ENCODE assay signal across 8 mouse cellular contexts in genomic region chr2:173306734-173307525, GRCm38 (mm10). TPM values are rescaled to one million over a fixed set of nuclear protein-coding genes. Genes with fewer than 3 reads are reported as not detected.
A peak's percentile ranks its signal among the peaks of the same experiment; 100 is the strongest.
DNase-seq lines count a peak whose midpoint lies in the region; ATAC-seq and TF ChIP-seq lines count a peak whose summit lies in the region.

No protein-coding gene starts in this region.

- no peaks in the 10 kb centered on the region for H3K27me3 ChIP-seq in C2C12 (ENCODE audit: control insufficient read depth, insufficient read depth, insufficient read length)
- H3K27me3 ChIP-seq in forebrain, postnatal 0 days (ENCODE audit: insufficient read depth, low read length), result no peaks in the 10 kb centered on the region

- no peaks in the 10 kb centered on the region for H3K9me3 ChIP-seq in forebrain, postnatal 0 days (ENCODE audit: low read length)

- intact Hi-C loops in heart, postnatal 14 days (cut with DNase I), result loop anchor here (2.0 kb wide), 1 partner anchor 76 kb away; no protein-coding TSS in a partner anchor

- no peak overlapping the region for H3ac ChIP-seq in C2C12 (ENCODE audit: control insufficient read depth, insufficient read length, low read depth)

- WGBS in forebrain, postnatal 0 days, result 15% methylated on average over 10 of the region's 11 CpGs

- H3K27ac ChIP-seq in brown adipose tissue, adult 24 weeks (replicated peaks; ENCODE audit: low read depth, low read length), result peak overlapping the region; percentile 76
- H3K27ac ChIP-seq in forebrain, postnatal 0 days (ENCODE audit: low read depth, low read length), result peak overlapping the region; percentile 57

- H3K4me2 ChIP-seq in forebrain, postnatal 0 days (ENCODE audit: low read depth), result peak overlapping the region; percentile 41

- no peak overlapping the region for H3K9ac ChIP-seq in forebrain, postnatal 0 days

- no peak overlapping the region for H3K4me3 ChIP-seq in C2C12 (ENCODE audit: insufficient read depth, poor library complexity, severe bottlenecking)
- H3K4me3 ChIP-seq in brown adipose tissue, adult 24 weeks (ENCODE audit: insufficient read depth, low read depth, low read length), result no peak overlapping the region
- H3K4me3 ChIP-seq in forebrain, postnatal 0 days (ENCODE audit: low read depth, low read length), result no peak overlapping the region

- 0 out of 2 replicates have a peak, but pooled peaks cover 4% of the 10 kb centered on the region for H3K4me1 ChIP-seq in brown adipose tissue, adult 24 weeks (ENCODE audit: control insufficient read depth, insufficient read depth, insufficient read length, low read length)
- H3K4me1 ChIP-seq in forebrain, postnatal 0 days (ENCODE audit: insufficient read depth), result 0 out of 2 replicates have a peak, but pooled peaks cover 9% of the 10 kb centered on the region

- H3K79me2 ChIP-seq in C2C12 (ENCODE audit: control insufficient read depth, insufficient read depth), result no peaks in the 10 kb centered on the region

- ATAC-seq in forebrain, postnatal 0 days, result peak; percentile 96

- H3K79me3 ChIP-seq in C2C12 (ENCODE audit: low read depth), result no peaks in the 10 kb centered on the region

- TF ChIP-seq CTCF in C2C12 (IDR thresholded peaks at IDR 0.05; ENCODE audit: control insufficient read depth, insufficient read depth, insufficient read length), result no peak
- TF ChIP-seq CTCF in forebrain, postnatal 0 days (IDR thresholded peaks at IDR 0.05; ENCODE audit: low read depth), result no peak

- H3K36me3 ChIP-seq in C2C12 (ENCODE audit: control insufficient read depth, insufficient read depth), result no peaks in the 10 kb centered on the region
- no peaks in the 10 kb centered on the region for H3K36me3 ChIP-seq in forebrain, postnatal 0 days (ENCODE audit: insufficient read depth)

- peak; percentile 90 for DNase-seq in forebrain, postnatal 0 days
- peak; percentile 80 to 83 for DNase-seq in heart, postnatal 14 days
- DNase-seq in kidney, postnatal 4 days, result peak; percentile 84 to 90
- peak; percentile 73 for DNase-seq in lung, postnatal 10 days
- peak; percentile 53 for DNase-seq in retina, postnatal 7 days (ENCODE audit: low read depth, low spot score)
- no peak for DNase-seq in embryo, embryonic 9.5 days (ENCODE audit: extremely low spot score)

TF ChIP-seq in C2C12, 6 proteins besides CTCF, POLR2A, EP300 and RAD21:
- TF ChIP-seq CEBPB (IDR thresholded peaks at IDR 0.05; ENCODE audit: low read depth) (no peak), MAX (IDR thresholded peaks at IDR 0.05) (no peak), MYOD1 (IDR thresholded peaks at IDR 0.05; ENCODE audit: control insufficient read depth, insufficient read length, low read depth) (peak; percentile 89), USF1 (IDR thresholded peaks at IDR 0.05; ENCODE audit: low read depth) (peak; percentile 57), MYOG (IDR thresholded peaks at IDR 0.05; ENCODE audit: control insufficient read depth, extremely low read depth, insufficient read length) (no peak), FOSL1 (IDR thresholded peaks at IDR 0.05; ENCODE audit: insufficient read depth, low read length, poor library complexity, severe bottlenecking) (peak; percentile 39)

RNA-seq across cellular contexts. Expression of gene Pmepa1, which starts 30.6 kb away (rescaled TPM):
- polyA plus RNA-seq in C2C12 (2012; fragmentation: generic; extraction: Trizol), result 180 TPM
- polyA plus RNA-seq in brown adipose tissue, adult 24 weeks (2012; ENCODE audit: insufficient read depth, insufficient read length, missing spikeins), result 108 and 141 TPM in 2 replicates
- total RNA-seq in forebrain, postnatal 0 days (2014; rRNA removed), result 6.9 and 8.5 TPM in 2 replicates
- 2.5 and 3.1 TPM in 2 replicates for polyA plus RNA-seq in forebrain, postnatal 0 days (2015; fragmentation: Nextera tagmentation; extraction: Ambion mirVana)
- total RNA-seq in heart, postnatal 14 days (2021), result 10 to 100 TPM; 32.4 to 32.5 TPM

Comparison
In these comparisons a context has a peak if more than half of its experiments do, and no peak if none do; other contexts are left out.
1. RNA of gene Pmepa1, which starts 30.6 kb away (polyA plus RNA-seq): 180 TPM in C2C12 (single experiment) and 108 to 141 TPM in brown adipose tissue, adult 24 weeks; 2.5 to 3.1 TPM in forebrain, postnatal 0 days; every median in the first group is over 10 times any median in the second.